Mouse (Mus musculus) megakaryocyte, embryonic 14.5 days (primary cell): ENCODE measurements around the gene Klhl5. TPM values are rescaled to one million over a fixed set of nuclear protein-coding genes. Genes with fewer than 3 reads are reported as not detected.

Source experiments
- H3K27me3 ChIP-seq: replicated peaks from 2 replicates; pipeline ENCODE3; 2012; ENCODE audit warnings: inconsistent platforms
- H3K36me3 ChIP-seq: replicated peaks from 2 replicates; pipeline ENCODE3; 2012; ENCODE audit warnings: low read length, inconsistent platforms, mixed read lengths
- H3K4me1 ChIP-seq: 2 replicates; pipeline ENCODE4 v1.6.1; 2012; ENCODE audit warnings: inconsistent platforms
- H3K4me3 ChIP-seq: replicated peaks from 2 replicates; pipeline ENCODE3; 2012; ENCODE audit warnings: moderate library complexity, mild to moderate bottlenecking, inconsistent platforms
- H3K9me3 ChIP-seq: 2 replicates; pipeline ENCODE4 v1.6.1; 2012; ENCODE audit warnings: inconsistent platforms
- FLI1 ChIP-seq: IDR thresholded peaks from 2 replicates; pipeline ENCODE4 v1.6.1; 2012; ENCODE audit warnings: low read length, inconsistent platforms, mixed read lengths
- GATA1 ChIP-seq: IDR thresholded peaks from 3 replicates; pipeline ENCODE4 v1.6.1; 2012; ENCODE audit warnings: mixed read lengths, low read length, inconsistent platforms, borderline replicate concordance
- polyA plus RNA-seq: library from polyadenylated mRNA; stranded (reverse); fragments of >175 nt; gene quantifications from 2 replicates; pipeline ENCODE4 v1.2.3, GENCODE M21; 2012; ENCODE audit warnings: low replicate concordance; ENCODE audit not compliant: insufficient read depth

Klhl5 gene
- polyA plus RNA-seq, 1 experiment, result 6.1 TPM

DNA sequence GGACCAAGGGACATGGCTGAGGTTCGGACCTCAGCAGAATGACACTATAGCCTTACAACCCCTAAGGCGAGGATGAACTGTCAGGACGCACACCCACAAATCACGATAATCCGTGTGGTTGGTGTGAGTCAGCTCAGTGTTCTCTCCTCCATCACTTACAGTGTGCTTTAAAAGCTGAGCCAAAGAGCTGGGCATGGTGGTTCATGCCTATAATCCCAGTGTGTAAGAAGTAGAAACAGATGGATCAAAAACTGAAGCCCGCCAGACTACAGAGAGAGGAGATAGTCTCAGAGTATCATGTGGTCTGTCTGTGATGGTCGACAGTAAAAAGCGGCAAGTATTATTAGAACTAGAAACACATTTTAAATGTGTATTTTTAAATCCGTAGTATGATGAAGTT lies 71.1 kb downstream of the Klhl5 start:
- Histone ChIP-seq H3K9me3 (peaks cover 16% of the 10 kb centered on the region), H3K36me3 (no peaks in the 10 kb centered on the region), H3K4me3 (peak overlapping the region; percentile 38), H3K27me3 (peaks cover 10% of the 10 kb centered on the region), H3K4me1 (no peaks in the 10 kb centered on the region)
- TF ChIP-seq GATA1, result no peak
- no peak for TF ChIP-seq FLI1

DNA sequence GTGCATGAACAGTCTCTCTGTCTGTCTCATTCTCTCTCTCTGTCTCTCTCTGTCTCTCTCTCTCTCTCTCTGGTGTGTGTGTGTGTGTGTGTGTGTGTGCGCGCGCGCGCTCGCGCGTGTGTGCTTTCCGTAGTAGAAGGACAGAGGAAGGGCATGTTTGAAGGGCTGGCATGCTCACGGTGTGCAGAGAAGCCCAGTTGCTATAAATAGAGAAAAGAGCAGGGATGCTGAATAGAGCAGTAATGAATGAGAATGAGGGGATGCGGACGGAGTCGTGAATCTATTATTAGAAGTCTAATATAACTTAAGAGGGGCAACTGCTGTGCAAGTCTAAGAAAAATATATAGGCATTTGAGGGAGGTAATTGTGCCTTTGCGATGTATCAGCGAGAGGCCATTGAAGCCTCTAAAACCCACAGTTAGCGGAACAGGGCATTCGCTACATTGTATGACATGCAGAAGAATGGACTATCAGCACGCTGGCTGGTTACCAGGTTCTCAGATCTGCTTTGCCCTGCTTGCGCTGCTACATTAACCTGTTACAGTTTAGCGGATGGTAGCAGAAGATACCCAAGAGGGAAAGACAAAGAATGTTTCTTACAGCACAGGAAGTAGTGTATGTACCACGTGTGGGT lies 73.9 kb downstream of the Klhl5 start:
- Histone ChIP-seq H3K36me3 (no peaks in the 10 kb centered on the region), H3K9me3 (peaks cover 12% of the 10 kb centered on the region), H3K4me3 (no peak overlapping the region), H3K27me3 (peaks cover 6% of the 10 kb centered on the region), H3K4me1 (no peaks in the 10 kb centered on the region)
- TF ChIP-seq FLI1 (no peak), GATA1 (no peak)

DNA sequence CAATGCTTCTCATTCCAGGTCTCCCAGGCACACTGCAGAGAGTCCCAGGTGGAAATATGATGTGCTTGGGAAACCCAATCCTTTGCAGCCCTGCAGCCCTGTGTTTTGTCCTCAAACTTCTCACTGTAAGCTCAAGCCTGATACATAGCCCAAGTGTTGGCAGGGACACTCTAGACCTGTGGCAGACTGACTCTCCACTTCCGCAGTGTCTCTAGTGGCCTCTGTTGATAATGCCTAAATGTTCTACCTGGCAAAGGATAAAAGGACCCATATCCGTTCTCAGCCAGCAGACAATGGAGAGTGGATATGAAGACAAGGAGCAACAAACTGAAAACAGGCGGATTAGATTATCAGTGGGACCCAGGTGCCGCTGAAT lies 74.4 kb downstream of the Klhl5 start:
- no peak overlapping the region for H3K4me3 ChIP-seq
- TF ChIP-seq FLI1 (no peak), GATA1 (no peak)
- H3K9me3 ChIP-seq, result peaks cover 12% of the 10 kb centered on the region
- H3K36me3 ChIP-seq, result no peaks in the 10 kb centered on the region
- no peaks in the 10 kb centered on the region for H3K4me1 ChIP-seq
- peaks cover 6% of the 10 kb centered on the region for H3K27me3 ChIP-seq

DNA sequence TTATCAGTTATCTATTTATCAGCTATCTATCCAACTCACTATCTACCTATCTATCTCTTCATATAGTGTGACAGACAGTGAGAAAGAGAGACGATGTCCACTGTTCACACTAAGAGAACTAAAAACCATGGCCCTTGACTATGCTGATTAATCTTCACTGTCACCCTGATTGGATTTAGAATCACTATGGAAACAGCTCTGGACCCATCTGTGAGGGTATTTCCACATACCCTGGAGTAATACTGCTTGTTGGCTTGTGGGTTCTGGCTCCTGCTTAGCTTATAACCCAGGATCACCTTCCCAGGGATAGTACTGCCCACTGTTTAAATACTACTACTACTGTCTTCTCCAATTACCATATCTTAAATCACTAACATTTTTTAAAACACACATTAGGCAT lies 74.9 kb downstream of the Klhl5 start:
- Histone ChIP-seq H3K27me3 (peaks cover 6% of the 10 kb centered on the region), H3K4me1 (no peaks in the 10 kb centered on the region), H3K4me3 (no peak overlapping the region), H3K9me3 (peaks cover 12% of the 10 kb centered on the region), H3K36me3 (no peaks in the 10 kb centered on the region)
- TF ChIP-seq GATA1, result no peak
- TF ChIP-seq FLI1, result no peak

DNA sequence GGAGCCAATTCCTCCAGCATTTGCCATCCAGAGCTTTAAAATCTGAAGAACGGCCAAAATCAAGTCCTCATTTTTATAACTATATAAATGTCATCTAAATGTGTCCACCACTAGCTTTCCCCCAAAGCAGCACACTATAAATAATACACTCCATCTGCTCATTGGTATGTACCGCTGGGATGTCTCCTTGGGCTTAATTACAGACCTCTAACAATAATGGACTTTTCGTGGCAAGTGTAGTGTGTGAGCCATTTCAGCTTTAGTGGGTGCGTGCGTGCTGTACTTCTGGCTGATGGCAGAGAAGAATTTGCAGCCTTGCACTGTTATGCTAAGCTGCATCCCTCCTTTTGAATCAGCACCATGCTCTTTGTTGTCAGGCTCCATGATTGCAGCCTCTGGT lies 84.3 kb downstream of the Klhl5 start:
- TF ChIP-seq GATA1 (no peak), FLI1 (no peak)
- peaks cover 19% of the 10 kb centered on the region for H3K9me3 ChIP-seq

DNA sequence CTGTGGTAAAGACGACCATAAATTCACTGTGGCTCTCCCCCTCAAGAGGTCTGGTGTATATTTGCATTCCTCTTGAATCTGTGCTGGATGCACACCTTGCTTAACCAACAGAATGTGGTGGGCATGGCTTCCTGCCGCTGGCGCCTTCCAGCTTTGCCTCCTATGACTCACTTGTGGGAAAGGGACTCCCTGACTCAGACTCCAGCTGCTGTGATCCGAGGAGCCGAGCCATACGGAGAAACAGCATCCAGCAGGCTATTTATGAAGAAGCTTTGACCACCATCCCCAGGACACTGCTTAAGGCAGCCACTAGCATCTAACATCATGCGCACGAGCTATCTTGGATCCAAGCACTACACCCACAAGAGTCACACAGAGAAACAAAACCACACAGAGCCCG lies 87.1 kb downstream of the Klhl5 start:
- Histone ChIP-seq H3K27me3 (no peaks in the 10 kb centered on the region), H3K9me3 (peaks cover 14% of the 10 kb centered on the region), H3K4me1 (peaks cover 3% of the 10 kb centered on the region; the same call in 1 of the 2 replicates), H3K4me3 (no peak overlapping the region), H3K36me3 (no peaks in the 10 kb centered on the region)
- TF ChIP-seq FLI1, result no peak
- TF ChIP-seq GATA1, result no peak

More for the DNA sequence above, 84.3 kb downstream of the Klhl5 start:
- no peaks in the 10 kb centered on the region for H3K36me3 ChIP-seq
- no peaks in the 10 kb centered on the region for H3K27me3 ChIP-seq
- 0 out of 2 replicates have a peak, but pooled peaks cover 3% of the 10 kb centered on the region for H3K4me1 ChIP-seq
- no peak overlapping the region for H3K4me3 ChIP-seq

DNA sequence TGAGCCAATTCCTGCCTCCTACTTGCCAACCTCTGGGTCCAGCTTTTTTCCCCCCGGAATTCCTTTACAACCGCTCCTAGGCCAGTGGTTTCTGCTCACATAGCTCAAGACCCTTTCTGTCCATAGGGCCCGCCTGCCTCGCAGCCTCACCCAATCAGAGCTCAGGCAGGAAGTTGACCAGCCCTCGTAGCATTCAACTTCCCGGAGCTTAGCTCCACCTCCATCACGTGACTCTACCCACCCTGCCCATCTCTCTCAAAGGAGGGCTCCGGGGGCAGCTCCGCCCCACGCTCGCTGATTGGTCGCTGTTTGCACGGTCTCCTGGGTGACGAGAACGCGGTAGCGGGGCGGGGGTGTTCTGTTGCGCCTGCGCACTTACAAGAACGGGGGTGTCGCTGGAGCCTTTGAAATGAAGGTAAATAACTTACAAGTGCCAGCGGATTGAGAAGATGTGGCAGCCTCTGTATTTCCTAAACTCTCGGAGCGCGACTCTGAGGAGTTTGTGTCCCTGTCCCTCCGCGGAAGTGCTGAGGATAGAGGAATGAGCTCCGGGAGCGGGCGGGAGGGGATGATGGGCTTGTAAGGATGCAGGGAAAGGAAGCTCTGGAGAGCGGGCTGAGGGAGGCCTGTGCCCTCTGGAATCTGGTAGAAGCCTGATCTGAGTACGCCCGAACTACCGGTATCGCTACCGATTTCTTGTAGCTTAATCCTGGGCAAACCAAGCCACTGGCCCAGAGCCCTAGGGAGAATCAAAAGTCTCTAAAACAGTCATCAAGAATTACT lies 92.2 kb downstream of the Klhl5 start, which contains the start of gene Wdr19:
Gene Wdr19 (plus strand): TSS at position 351 of the 783 bp plus-strand sequence.
- TF ChIP-seq FLI1 (no peak), GATA1 (no peak)

DNA sequence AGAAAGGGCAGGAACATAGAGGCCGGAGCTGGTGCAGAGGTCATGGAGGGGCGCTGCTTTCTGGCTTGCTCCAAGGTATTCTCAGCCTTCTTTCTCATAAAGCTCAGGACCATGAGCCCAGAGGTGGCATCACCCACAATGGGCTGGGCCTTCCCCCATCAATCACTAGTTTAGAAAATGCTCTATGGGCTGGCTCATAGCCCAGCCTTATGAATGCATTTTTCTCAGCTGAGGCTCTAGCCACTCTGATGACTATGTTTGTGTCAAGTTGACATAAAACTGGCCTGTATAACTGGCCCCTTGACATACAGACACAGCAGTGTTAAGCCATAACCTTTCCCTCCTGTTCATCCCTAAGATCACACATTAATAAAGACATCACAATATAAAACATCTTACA lies 97.4 kb downstream of the Klhl5 start:
- Histone ChIP-seq H3K36me3 (peaks cover 3% of the 10 kb centered on the region), H3K9me3 (no peaks in the 10 kb centered on the region), H3K4me1 (peaks cover 9% of the 10 kb centered on the region), H3K4me3 (no peak overlapping the region), H3K27me3 (peaks cover 2% of the 10 kb centered on the region)
- no peak for TF ChIP-seq GATA1

More for the DNA sequence above, 92.2 kb downstream of the Klhl5 start, which contains the start of gene Wdr19:
- H3K4me3 ChIP-seq, result peak within 1 kb of the TSS; percentile 94
- peaks cover 2% of the 10 kb centered on the region for H3K27me3 ChIP-seq
- H3K4me1 ChIP-seq, result peaks cover 10% of the 10 kb centered on the region
- H3K36me3 ChIP-seq, result peaks cover 3% of the 10 kb centered on the region
- no peaks in the 10 kb centered on the region for H3K9me3 ChIP-seq

DNA sequence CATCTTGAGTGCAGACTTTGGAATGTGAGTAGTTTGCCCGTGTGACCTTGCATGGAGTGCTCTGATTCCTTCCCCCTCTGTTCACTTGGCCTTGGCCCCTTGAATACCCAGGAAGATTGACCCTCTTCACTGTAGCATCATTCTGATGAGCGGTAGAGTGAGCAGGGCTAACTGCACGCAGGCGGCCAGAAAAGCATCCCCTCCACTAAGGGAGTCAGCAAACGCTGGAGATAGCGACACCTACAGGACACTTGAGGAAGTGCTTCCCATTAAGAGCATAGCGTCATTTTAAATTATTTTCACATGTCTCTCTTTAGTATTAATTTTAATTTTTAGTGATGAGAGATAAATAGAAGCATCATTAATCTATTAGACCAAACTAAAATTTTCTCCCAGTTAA lies 106.0 kb downstream of the Klhl5 start:
- Histone ChIP-seq H3K27me3 (no peaks in the 10 kb centered on the region), H3K9me3 (no peaks in the 10 kb centered on the region), H3K4me3 (no peak overlapping the region), H3K36me3 (peaks cover 2% of the 10 kb centered on the region), H3K4me1 (peaks cover 15% of the 10 kb centered on the region)
- TF ChIP-seq FLI1, result no peak
- no peak for TF ChIP-seq GATA1

Other genes with a start within 250 kb of the Klhl5 start
- gene Tlr1, start 174.0 kb upstream of the Klhl5 start, polyA plus RNA-seq, result 0.31 TPM in 1 of 2 replicates, not detected in the other
- not detected in 2 replicates for gene Tlr6, start 147.4 kb upstream of the Klhl5 start, polyA plus RNA-seq
- 0.29 TPM in 1 of 2 replicates, not detected in the other for gene Fam114a1, start 137.5 kb upstream of the Klhl5 start, polyA plus RNA-seq
- not detected in 2 replicates for gene Tmem156, start 15.4 kb upstream of the Klhl5 start, polyA plus RNA-seq
- 0.38 TPM in 1 of 2 replicates, not detected in the other for gene Wdr19, start 92.2 kb downstream of the Klhl5 start, polyA plus RNA-seq
- 2.0 TPM in 1 of 2 replicates, not detected in the other for gene Rfc1, start 228.1 kb downstream of the Klhl5 start, polyA plus RNA-seq
- not detected in 2 replicates for gene Klb, start 240.8 kb downstream of the Klhl5 start, polyA plus RNA-seq